Mouse (Mus musculus) lung, embryonic 14.5 days (tissue): Measurements from ENCODE around the gene D430042O09Rik. TPM values are rescaled to one million over a fixed set of nuclear protein-coding genes. Genes with fewer than 3 reads are reported as not detected.
A peak's percentile ranks its signal among the peaks of the same experiment; 100 is the strongest.

Experiments used
- ATAC-seq: fragments of 200-750 bp; cut with Nextera tagmentation; 2 replicates; pipeline ENCODE4 v1.8.0; 2017; ENCODE audit warnings: mild to moderate bottlenecking, moderate TSS enrichment, moderate library complexity; ENCODE audit not compliant: insufficient read depth
- DNase-seq: peaks from one replicate; pipeline ENCODE4 v3.0.0-alpha.2; 2015
- H3K27ac ChIP-seq: fragments of 300-500 bp; sonication (generic); 2 replicates; pipeline ENCODE4 v1.5.1; 2014; ENCODE audit warnings: low read depth, mild to moderate bottlenecking, moderate library complexity
- H3K27me3 ChIP-seq: fragments of 300-500 bp; sonication (generic); 2 replicates; pipeline ENCODE4 v1.6.1; 2014; ENCODE audit warnings: low read length, control low read depth; ENCODE audit not compliant: insufficient read depth
- H3K36me3 ChIP-seq: fragments of 300-500 bp; sonication (generic); 2 replicates; pipeline ENCODE4 v1.6.1; 2014; ENCODE audit warnings: control low read depth; ENCODE audit not compliant: insufficient read depth
- H3K4me1 ChIP-seq: fragments of 300-500 bp; sonication (generic); 2 replicates; pipeline ENCODE4 v1.6.1; 2014; ENCODE audit warnings: antibody characterized with exemption, control low read depth; ENCODE audit not compliant: insufficient read depth
- H3K4me2 ChIP-seq: fragments of 300-500 bp; sonication (generic); 2 replicates; pipeline ENCODE4 v1.6.1; 2014; ENCODE audit warnings: mild to moderate bottlenecking
- H3K4me3 ChIP-seq: fragments of 300-500 bp; sonication (generic); 2 replicates; pipeline ENCODE4 v1.5.1; 2014; ENCODE audit warnings: low read depth, low read length
- H3K9ac ChIP-seq: fragments of 300-500 bp; sonication (generic); 2 replicates; pipeline ENCODE4 v1.6.1; 2014
- H3K9me3 ChIP-seq: fragments of 300-500 bp; sonication (generic); 2 replicates; pipeline ENCODE4 v1.6.1; 2016; ENCODE audit warnings: low read depth, low read length, control low read depth
- CTCF ChIP-seq: IDR thresholded peaks from 2 replicates; pipeline ENCODE4 v1.5.1; 2016; ENCODE audit warnings: antibody characterized with exemption, low read depth
- WGBS: fragments of 180-500 bp; shearing (Covaris S2); extraction: QIAGEN DNeasy Blood & Tissue Kit; methylation state at CpG from one replicate; pipeline ENCODE4 v1.1.7; 2014; 5-methylcytosine and 5-hydroxymethylcytosine counted together
- polyA plus RNA-seq: library from polyadenylated mRNA; unstranded; fragments of >200 nt; fragmentation: Nextera tagmentation; extraction: Ambion mirVana; gene quantifications from 2 replicates; pipeline ENCODE4 v1.2.1, GENCODE M21; 2014

D430042O09Rik gene
- polyA plus RNA-seq, 1 experiment from 2014 or later = 10.9 TPM

DNA sequence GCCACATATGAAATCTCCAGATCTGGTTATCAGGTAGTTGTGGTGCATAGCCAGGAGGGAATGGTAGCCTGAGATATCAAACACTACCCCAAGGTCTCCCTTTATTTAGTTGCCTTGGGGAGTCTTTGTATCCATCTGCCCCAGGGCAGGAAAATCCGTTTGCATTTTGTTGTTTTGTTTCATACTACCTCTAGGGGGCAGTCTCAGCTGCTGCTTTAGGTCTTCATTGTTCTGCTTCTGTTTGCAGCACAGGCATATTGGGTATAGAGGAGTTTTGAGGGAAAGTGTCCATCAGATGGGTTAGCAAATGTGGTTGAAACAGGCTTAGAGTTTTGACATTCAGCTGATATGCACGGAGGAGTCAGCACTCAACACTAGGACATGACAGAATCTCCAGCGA lies 40.5 kb downstream of the D430042O09Rik start:
- H3K27ac ChIP-seq = no peak overlapping the region
- no peak overlapping the region for H3K9ac ChIP-seq
- 45% methylated on average over 3 of the region's 3 CpGs for WGBS
- no peak overlapping the region for H3K4me2 ChIP-seq
- peak; percentile 77 for TF ChIP-seq CTCF
- DNase-seq (peak; percentile 75), ATAC-seq (no peak)
- H3K27me3 ChIP-seq = no peaks in the 10 kb centered on the region
- H3K9me3 ChIP-seq = no peaks in the 10 kb centered on the region
- no peak overlapping the region for H3K4me3 ChIP-seq
- no peaks in the 10 kb centered on the region for H3K4me1 ChIP-seq
- H3K36me3 ChIP-seq = no peaks in the 10 kb centered on the region

DNA sequence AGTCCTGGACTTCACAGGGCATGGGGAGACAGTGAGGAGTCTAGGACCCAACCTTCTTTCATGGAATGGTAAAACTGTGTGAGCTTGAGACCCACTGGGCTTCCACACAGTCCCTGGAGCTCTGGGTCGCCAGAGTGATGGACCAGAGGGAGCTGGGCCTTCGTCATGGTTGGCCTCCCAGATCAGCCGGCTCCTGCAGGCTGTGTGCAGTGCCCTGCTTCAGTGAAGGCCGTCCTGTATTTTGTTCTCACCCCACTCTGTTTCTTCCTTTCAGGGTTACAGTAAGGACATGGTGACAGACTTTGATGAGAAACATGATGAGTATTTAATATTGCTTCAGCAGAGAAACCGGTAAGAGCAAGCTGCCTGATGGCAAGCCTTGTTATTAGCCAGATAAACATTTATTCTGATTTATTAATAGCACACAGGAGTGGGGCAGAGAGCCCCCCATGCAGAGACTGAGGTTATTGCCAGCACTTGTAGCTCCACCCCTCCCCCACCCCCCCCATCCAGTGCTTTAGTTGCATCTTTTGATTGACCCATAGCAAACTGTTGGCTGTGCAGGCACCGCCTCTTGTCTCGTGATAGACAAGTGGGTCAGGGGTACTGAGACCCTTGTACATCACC lies 45.1 kb downstream of the D430042O09Rik start:
- Histone ChIP-seq H3K27me3 (no peaks in the 10 kb centered on the region), H3K4me1 (no peaks in the 10 kb centered on the region), H3K9ac (no peak overlapping the region), H3K27ac (no peak overlapping the region), H3K9me3 (no peaks in the 10 kb centered on the region), H3K4me3 (no peak overlapping the region), H3K4me2 (no peak overlapping the region), H3K36me3 (no peaks in the 10 kb centered on the region)
- 59% methylated on average over 7 of the region's 7 CpGs for WGBS
- no peak for TF ChIP-seq CTCF
- ATAC-seq (no peak), DNase-seq (no peak)

DNA sequence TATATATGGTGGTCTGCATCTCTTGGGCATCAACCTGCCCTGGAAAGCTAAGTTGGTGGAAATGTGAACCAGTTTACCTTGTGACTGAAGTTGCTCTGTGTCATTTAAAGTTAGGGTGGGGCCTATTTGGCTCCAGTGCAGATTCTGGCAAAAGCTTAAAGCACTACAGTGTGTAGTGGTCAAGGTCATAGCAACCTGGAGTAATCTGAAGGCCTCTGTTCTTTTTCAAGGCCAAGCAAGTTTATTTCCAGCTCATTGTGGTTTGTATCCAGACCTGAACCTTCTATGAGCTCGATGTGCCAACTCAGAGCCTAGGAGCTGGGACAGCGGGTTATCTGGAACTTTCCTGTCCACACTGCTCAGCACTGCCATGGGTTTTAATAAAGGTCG lies 45.6 kb downstream of the D430042O09Rik start:
- Histone ChIP-seq H3K9ac (no peak overlapping the region), H3K27me3 (no peaks in the 10 kb centered on the region), H3K4me1 (no peaks in the 10 kb centered on the region), H3K36me3 (no peaks in the 10 kb centered on the region), H3K9me3 (no peaks in the 10 kb centered on the region), H3K4me2 (no peak overlapping the region), H3K4me3 (no peak overlapping the region), H3K27ac (no peak overlapping the region)
- ATAC-seq = no peak
- no peak for DNase-seq
- TF ChIP-seq CTCF = no peak
- 91% methylated on average over 3 of the region's 3 CpGs for WGBS

DNA sequence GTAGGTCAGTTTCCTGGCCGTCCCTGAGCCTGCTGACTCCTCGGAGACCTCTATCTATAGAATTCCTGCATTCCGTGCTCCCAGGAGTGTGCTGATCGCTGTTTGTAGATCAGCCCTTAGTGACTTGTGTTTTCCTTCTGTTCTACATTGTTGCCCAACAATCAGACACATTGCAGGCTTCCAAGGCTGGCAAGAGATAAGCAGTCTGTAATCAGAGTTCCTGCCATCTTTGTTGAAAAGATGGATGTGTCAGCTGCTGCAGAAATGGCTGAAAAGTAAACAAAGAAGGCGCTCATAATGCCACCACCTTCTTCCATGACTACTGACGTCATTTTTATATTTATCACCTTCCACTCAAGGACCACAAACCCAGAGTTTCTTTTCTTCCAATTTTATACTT lies 49.1 kb downstream of the D430042O09Rik start:
- DNase-seq = peak; percentile 28
- H3K27me3 ChIP-seq = no peaks in the 10 kb centered on the region
- peaks cover 5% of the 10 kb centered on the region; the same call in 1 of the 2 replicates for H3K36me3 ChIP-seq
- no peak for ATAC-seq
- no peak overlapping the region for H3K9ac ChIP-seq
- 19% methylated on average over 6 of the region's 6 CpGs for WGBS
- no peak for TF ChIP-seq CTCF
- H3K9me3 ChIP-seq = no peaks in the 10 kb centered on the region
- H3K4me3 ChIP-seq = no peak overlapping the region
- H3K27ac ChIP-seq = no peak overlapping the region
- H3K4me2 ChIP-seq = no peak overlapping the region
- no peaks in the 10 kb centered on the region for H3K4me1 ChIP-seq

DNA sequence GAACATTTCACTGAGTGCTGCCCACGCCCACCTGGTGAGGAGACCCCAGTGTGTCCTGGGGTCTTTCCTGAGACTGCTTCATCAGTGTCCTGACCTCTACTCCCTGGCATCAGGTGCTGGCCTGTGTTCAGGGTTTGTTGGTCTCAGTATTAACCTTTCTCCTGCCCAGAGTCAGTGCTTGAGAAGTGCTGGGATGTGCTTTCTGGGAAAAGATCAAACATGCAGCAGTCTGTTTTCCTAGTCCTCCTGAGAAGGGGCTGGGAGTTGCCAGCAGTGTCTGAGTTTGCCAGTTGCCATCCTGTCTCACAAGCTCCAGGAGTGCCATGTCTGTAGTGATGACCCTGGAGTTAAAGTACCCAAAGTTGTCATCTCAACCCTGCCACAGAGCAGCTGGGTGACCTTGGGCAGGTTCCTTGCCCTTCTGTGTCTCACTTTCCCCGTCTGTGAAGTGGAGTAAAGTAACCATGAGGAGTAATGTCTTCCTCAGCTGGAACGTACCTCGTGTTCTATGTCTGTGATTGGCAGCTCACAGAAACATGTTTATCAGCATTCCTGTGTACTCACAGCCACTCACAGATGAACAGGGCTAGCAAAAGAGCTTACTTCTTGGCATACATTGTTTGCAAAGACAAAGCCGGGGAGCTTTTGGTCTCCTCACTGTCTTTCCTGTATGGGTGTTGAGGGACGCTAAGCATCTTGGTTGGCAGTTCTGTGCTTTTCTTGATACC lies 50.4 kb downstream of the D430042O09Rik start:
- ATAC-seq = no peak
- DNase-seq = no peak
- H3K36me3 ChIP-seq = peaks cover 11% of the 10 kb centered on the region; the same call in 1 of the 2 replicates
- H3K9me3 ChIP-seq = no peaks in the 10 kb centered on the region
- no peaks in the 10 kb centered on the region for H3K27me3 ChIP-seq
- 54% methylated on average over 6 of the region's 6 CpGs for WGBS
- TF ChIP-seq CTCF = no peak
- H3K4me3 ChIP-seq = no peak overlapping the region
- H3K4me2 ChIP-seq = no peak overlapping the region
- no peak overlapping the region for H3K27ac ChIP-seq
- no peaks in the 10 kb centered on the region for H3K4me1 ChIP-seq
- H3K9ac ChIP-seq = no peak overlapping the region

DNA sequence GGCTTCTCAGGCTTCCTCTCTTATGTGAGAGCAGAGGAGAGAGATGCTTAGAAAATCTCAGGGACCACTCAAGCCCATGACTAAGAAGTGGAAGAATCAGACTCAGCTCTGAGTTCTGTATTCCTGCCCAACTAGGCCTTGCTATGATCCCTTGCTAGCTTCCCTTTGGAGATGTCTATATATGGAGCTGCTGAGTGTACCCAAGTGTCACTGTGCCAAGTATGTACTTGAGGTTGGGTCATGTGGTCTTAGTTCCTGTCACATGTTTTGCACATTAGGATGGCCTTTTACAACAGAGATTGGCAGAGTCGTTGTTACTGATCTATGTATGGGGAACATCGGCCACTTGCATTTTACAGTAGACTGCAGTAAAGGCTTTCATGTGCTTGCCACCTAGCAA lies 54.6 kb downstream of the D430042O09Rik start:
- Histone ChIP-seq H3K4me3 (no peak overlapping the region), H3K4me1 (no peaks in the 10 kb centered on the region), H3K9me3 (no peaks in the 10 kb centered on the region), H3K9ac (no peak overlapping the region), H3K4me2 (no peak overlapping the region), H3K27ac (no peak overlapping the region), H3K27me3 (no peaks in the 10 kb centered on the region), H3K36me3 (peaks cover 11% of the 10 kb centered on the region; the same call in 1 of the 2 replicates)
- DNase-seq (peak; percentile 7), ATAC-seq (no peak)
- 93% methylated on average over 2 of the region's 2 CpGs for WGBS
- no peak for TF ChIP-seq CTCF
